16 mouse cellular contexts compared by ENCODE assay signal in genomic region chr4:134517719-134518118, GRCm38 (mm10). TPM values are rescaled to one million over a fixed set of nuclear protein-coding genes. Genes with fewer than 3 reads are reported as not detected.
DNase-seq lines count a peak whose midpoint lies in the region; ATAC-seq and TF ChIP-seq lines count a peak whose summit lies in the region.
"Had no signal": no experiment of that assay in that cellular context is flagged by ENCODE, and none has a peak within 500 bp of the region (broad histone marks: within the 10 kb centered on the region; RNA-seq: fewer than 3 reads in every experiment).

No protein-coding gene starts in this region.

- peak overlapping the region; percentile 50 for H3K4me2 ChIP-seq in heart, embryonic 12.5 days
- H3K4me2 ChIP-seq in liver, embryonic 12.5 days: peak overlapping the region; percentile 33; the same call in 1 of the 2 replicates
- no peak overlapping the region for H3K4me2 ChIP-seq in liver, postnatal 0 days (ENCODE audit: low read depth, low read length)
- peak overlapping the region; percentile 20; the same call in 1 of the 2 replicates for H3K4me2 ChIP-seq in heart, postnatal 0 days (ENCODE audit: low read depth, low read length)
- H3K4me2 ChIP-seq in hindbrain, embryonic 12.5 days (replicated peaks): no peak overlapping the region
- H3K4me2 ChIP-seq: embryonic facial prominence, embryonic 13.5 days; hindbrain, embryonic 15.5 days; neural tube, embryonic 12.5 days had no signal

- 61% methylated on average over 10 of the region's 10 CpGs for WGBS in heart, embryonic 12.5 days
- WGBS in liver, embryonic 12.5 days (ENCODE audit: insufficient replicate concordance): 69% methylated on average over 10 of the region's 10 CpGs
- WGBS in liver, postnatal 0 days (ENCODE audit: insufficient replicate concordance): 66% methylated on average over 10 of the region's 10 CpGs
- 46% methylated on average over 10 of the region's 10 CpGs for WGBS in heart, postnatal 0 days
- 90% methylated on average over 10 of the region's 10 CpGs for WGBS in hindbrain, embryonic 12.5 days

- H3K9ac ChIP-seq in heart, embryonic 12.5 days: peak overlapping the region; percentile 33
- 0 out of 2 replicates have a peak overlapping the region, but pooled peaks have one; percentile 27 for H3K9ac ChIP-seq in liver, embryonic 12.5 days
- no peak overlapping the region for H3K9ac ChIP-seq in liver, postnatal 0 days (replicated peaks)
- 0 out of 2 replicates have a peak overlapping the region, but pooled peaks have one; percentile 1 for H3K9ac ChIP-seq in ES-Bruce4 (ENCODE audit: low read depth, poor library complexity, severe bottlenecking)
- H3K9ac ChIP-seq in heart, postnatal 0 days (replicated peaks; ENCODE audit: low read depth, low read length): no peak overlapping the region
- no peak overlapping the region for H3K9ac ChIP-seq in hindbrain, embryonic 12.5 days
- H3K9ac ChIP-seq: hindbrain, embryonic 15.5 days; neural tube, embryonic 12.5 days had no signal

- no peaks in the 10 kb centered on the region for H3K27me3 ChIP-seq in heart, embryonic 12.5 days (replicated peaks)
- H3K27me3 ChIP-seq in liver, embryonic 12.5 days (replicated peaks): no peaks in the 10 kb centered on the region
- H3K27me3 ChIP-seq in liver, postnatal 0 days (ENCODE audit: insufficient read depth, low read length): no peaks in the 10 kb centered on the region
- no peaks in the 10 kb centered on the region for H3K27me3 ChIP-seq in ES-Bruce4 (ENCODE audit: control insufficient read depth, insufficient read depth, low read length, poor library complexity, severe bottlenecking)
- no peaks in the 10 kb centered on the region for H3K27me3 ChIP-seq in heart, postnatal 0 days (ENCODE audit: control insufficient read depth, insufficient read depth, low read length)
- H3K27me3 ChIP-seq in hindbrain, embryonic 12.5 days: no peaks in the 10 kb centered on the region
- H3K27me3 ChIP-seq: embryonic facial prominence, embryonic 13.5 days; hindbrain, embryonic 15.5 days; neural tube, embryonic 12.5 days had no signal

- TF ChIP-seq EP300 in liver, postnatal 0 days (IDR thresholded peaks at IDR 0.05; ENCODE audit: low read depth): no peak
- no peak for TF ChIP-seq EP300 in ES-Bruce4 (IDR thresholded peaks at IDR 0.05; ENCODE audit: insufficient read depth, low read depth, low read length)
- TF ChIP-seq EP300 in heart, postnatal 0 days (IDR thresholded peaks at IDR 0.05; ENCODE audit: low read depth): no peak

- DNase-seq in heart, postnatal 36 days: no peak
- DNase-seq in liver, postnatal 0 days: no peak
- no peak for DNase-seq in heart, postnatal 0 days (ENCODE audit: low spot score)
- DNase-seq: cerebellum, adult 9-10 months; lung, adult 2 months; lung, postnatal 36 days; thymus, postnatal 36 days had no signal

- peaks cover 17% of the 10 kb centered on the region for H3K36me3 ChIP-seq in heart, embryonic 12.5 days
- peaks cover 77% of the 10 kb centered on the region for H3K36me3 ChIP-seq in liver, embryonic 12.5 days
- peaks cover 16% of the 10 kb centered on the region for H3K36me3 ChIP-seq in liver, postnatal 0 days (replicated peaks; ENCODE audit: insufficient read depth, low read length)
- H3K36me3 ChIP-seq in ES-Bruce4 (ENCODE audit: control insufficient read depth, insufficient read depth, low read length, poor library complexity, severe bottlenecking): peaks cover 18% of the 10 kb centered on the region
- peaks cover 14% of the 10 kb centered on the region; the same call in 1 of the 2 replicates for H3K36me3 ChIP-seq in heart, postnatal 0 days (replicated peaks; ENCODE audit: control insufficient read depth, insufficient read depth, low read length)
- H3K36me3 ChIP-seq in hindbrain, embryonic 12.5 days: no peaks in the 10 kb centered on the region
- H3K36me3 ChIP-seq: hindbrain, embryonic 15.5 days had no signal

- H3K4me3 ChIP-seq in heart, embryonic 12.5 days: no peak overlapping the region
- H3K4me3 ChIP-seq in liver, embryonic 12.5 days: no peak overlapping the region
- no peak overlapping the region for H3K4me3 ChIP-seq in liver, postnatal 0 days (ENCODE audit: low read depth, low read length)
- H3K4me3 ChIP-seq in ES-Bruce4 (ENCODE audit: low read depth, low read length): no peak overlapping the region; the same call in 1 of the 2 replicates
- H3K4me3 ChIP-seq in heart, postnatal 0 days (ENCODE audit: low read depth, low read length): no peak overlapping the region
- H3K4me3 ChIP-seq in hindbrain, embryonic 12.5 days: no peak overlapping the region
- H3K4me3 ChIP-seq: embryonic facial prominence, embryonic 13.5 days; hindbrain, embryonic 15.5 days; midbrain, embryonic 10.5 days; neural tube, embryonic 12.5 days had no signal

- intact Hi-C loops in heart, postnatal 36 days (cut with DNase I): no loop called here

- no peak for TF ChIP-seq POLR2A in ES-Bruce4 (IDR thresholded peaks at IDR 0.05; ENCODE audit: insufficient read depth, low read length)

- no peak for ATAC-seq in heart, embryonic 12.5 days (ENCODE audit: insufficient number of reproducible peaks, low FRiP score)
- ATAC-seq in liver, embryonic 12.5 days: no peak
- ATAC-seq in liver, postnatal 0 days: no peak
- no peak; the same call in 1 of the 2 replicates for ATAC-seq in heart, postnatal 0 days (ENCODE audit: insufficient read depth, low read depth)
- no peak for ATAC-seq in hindbrain, embryonic 12.5 days (ENCODE audit: low FRiP score)

- peaks cover 52% of the 10 kb centered on the region for H3K4me1 ChIP-seq in heart, embryonic 12.5 days (replicated peaks)
- H3K4me1 ChIP-seq in liver, embryonic 12.5 days: peaks cover 57% of the 10 kb centered on the region
- H3K4me1 ChIP-seq in liver, postnatal 0 days (ENCODE audit: insufficient read depth): peaks cover 13% of the 10 kb centered on the region
- peaks cover 8% of the 10 kb centered on the region for H3K4me1 ChIP-seq in ES-Bruce4 (ENCODE audit: control insufficient read depth, insufficient read depth, low read length)
- H3K4me1 ChIP-seq in heart, postnatal 0 days (ENCODE audit: control insufficient read depth, insufficient read depth): peaks cover 11% of the 10 kb centered on the region
- H3K4me1 ChIP-seq in hindbrain, embryonic 12.5 days: peaks cover 5% of the 10 kb centered on the region; the same call in 1 of the 2 replicates
- H3K4me1 ChIP-seq: hindbrain, embryonic 15.5 days had no signal

- TF ChIP-seq CTCF in liver, postnatal 0 days (IDR thresholded peaks at IDR 0.05; ENCODE audit: low read depth): no peak
- no peak for TF ChIP-seq CTCF in ES-Bruce4 (IDR thresholded peaks at IDR 0.05; ENCODE audit: low read depth, low read length)
- TF ChIP-seq CTCF in heart, postnatal 0 days (IDR thresholded peaks at IDR 0.05; ENCODE audit: low read depth): no peak

- H3K9me3 ChIP-seq in heart, embryonic 12.5 days (replicated peaks): no peaks in the 10 kb centered on the region
- H3K9me3 ChIP-seq in liver, embryonic 12.5 days (replicated peaks): no peaks in the 10 kb centered on the region
- H3K9me3 ChIP-seq in liver, postnatal 0 days (ENCODE audit: low read length): no peaks in the 10 kb centered on the region
- H3K9me3 ChIP-seq in ES-Bruce4 (replicated peaks; ENCODE audit: control insufficient read depth, insufficient read depth, low read length, poor library complexity, severe bottlenecking): no peaks in the 10 kb centered on the region
- no peaks in the 10 kb centered on the region for H3K9me3 ChIP-seq in heart, postnatal 0 days (replicated peaks; ENCODE audit: control insufficient read depth, low read length)
- H3K9me3 ChIP-seq in hindbrain, embryonic 12.5 days (replicated peaks): no peaks in the 10 kb centered on the region
- H3K9me3 ChIP-seq: embryonic facial prominence, embryonic 13.5 days; G1E; hindbrain, embryonic 15.5 days; midbrain, embryonic 10.5 days; neural tube, embryonic 12.5 days had no signal

- H3K27ac ChIP-seq in heart, embryonic 12.5 days (ENCODE audit: poor library complexity, severe bottlenecking): peak overlapping the region; percentile 99
- H3K27ac ChIP-seq in liver, embryonic 12.5 days: peak overlapping the region; percentile 73
- H3K27ac ChIP-seq in liver, postnatal 0 days (ENCODE audit: low read depth): no peak overlapping the region
- H3K27ac ChIP-seq in ES-Bruce4 (ENCODE audit: insufficient read depth, low read length): no peak overlapping the region
- peak overlapping the region; percentile 92 for H3K27ac ChIP-seq in heart, postnatal 0 days (ENCODE audit: low read depth)
- no peak overlapping the region for H3K27ac ChIP-seq in hindbrain, embryonic 12.5 days
- H3K27ac ChIP-seq: embryonic facial prominence, embryonic 13.5 days; hindbrain, embryonic 15.5 days; midbrain, embryonic 10.5 days; neural tube, embryonic 12.5 days had no signal

RNA-seq across cellular contexts. Expression of gene Aunip, which starts 6.9 kb away (rescaled TPM):
- polyA plus RNA-seq in heart, embryonic 12.5 days (2016; fragmentation: Nextera tagmentation; extraction: Ambion mirVana): 11.4 and 12.0 TPM in 2 replicates
- under 1 TPM in 1 of 2 experiments, not detected in 1; 0.22 TPM for total RNA-seq in heart, postnatal 36 days (2021)
- 26.9 and 27.6 TPM in 2 replicates for polyA plus RNA-seq in liver, embryonic 12.5 days (2016; fragmentation: Nextera tagmentation; extraction: Ambion mirVana)
- 6.9 and 7.1 TPM in 2 replicates for polyA plus RNA-seq in liver, postnatal 0 days (2015; fragmentation: Nextera tagmentation; extraction: Ambion mirVana)
- polyA plus RNA-seq in ES-Bruce4 (2011; ENCODE audit: insufficient read depth, insufficient read length, low read depth, missing spikeins): 32.4 and 38.3 TPM in 2 replicates
- total RNA-seq in heart, postnatal 0 days (2014; rRNA removed; ENCODE audit: low replicate concordance): 2.7 and 3.1 TPM in 2 replicates
- 1.8 and 2.5 TPM in 2 replicates for polyA plus RNA-seq in heart, postnatal 0 days (2015; fragmentation: Nextera tagmentation; extraction: Ambion mirVana)
- 6.3 and 7.6 TPM in 2 replicates for polyA plus RNA-seq in hindbrain, embryonic 12.5 days (2016; fragmentation: Nextera tagmentation; extraction: Ambion mirVana)
- polyA plus RNA-seq: lung, adult 2 months had no signal

RNA-seq across cellular contexts. Expression of gene Mtfr1l, which starts 17.5 kb away (rescaled TPM):
- polyA plus RNA-seq in heart, embryonic 12.5 days (2016; fragmentation: Nextera tagmentation; extraction: Ambion mirVana): 151 and 156 TPM in 2 replicates
- total RNA-seq in heart, postnatal 36 days (2021): 100 to 1,000 TPM; 178 to 188 TPM
- polyA plus RNA-seq in liver, embryonic 12.5 days (2016; fragmentation: Nextera tagmentation; extraction: Ambion mirVana): 69.3 and 72.1 TPM in 2 replicates
- 56.9 and 60.3 TPM in 2 replicates for polyA plus RNA-seq in liver, postnatal 0 days (2015; fragmentation: Nextera tagmentation; extraction: Ambion mirVana)
- 50.5 and 51.9 TPM in 2 replicates for polyA plus RNA-seq in ES-Bruce4 (2011; ENCODE audit: insufficient read depth, insufficient read length, low read depth, missing spikeins)
- total RNA-seq in heart, postnatal 0 days (2014; rRNA removed; ENCODE audit: low replicate concordance): 145 and 159 TPM in 2 replicates
- 191 and 207 TPM in 2 replicates for polyA plus RNA-seq in heart, postnatal 0 days (2015; fragmentation: Nextera tagmentation; extraction: Ambion mirVana)
- 137 and 140 TPM in 2 replicates for polyA plus RNA-seq in hindbrain, embryonic 12.5 days (2016; fragmentation: Nextera tagmentation; extraction: Ambion mirVana)

RNA-seq across cellular contexts. Expression of gene Paqr7, which starts 21.2 kb away (rescaled TPM):
- 12.3 and 12.9 TPM in 2 replicates for polyA plus RNA-seq in heart, embryonic 12.5 days (2016; fragmentation: Nextera tagmentation; extraction: Ambion mirVana)
- 10 to 100 TPM; 19.0 to 24.0 TPM for total RNA-seq in heart, postnatal 36 days (2021)
- polyA plus RNA-seq in liver, embryonic 12.5 days (2016; fragmentation: Nextera tagmentation; extraction: Ambion mirVana): 6.5 and 7.2 TPM in 2 replicates
- 12.4 and 17.8 TPM in 2 replicates for polyA plus RNA-seq in liver, postnatal 0 days (2015; fragmentation: Nextera tagmentation; extraction: Ambion mirVana)
- 1.5 and 3.4 TPM in 2 replicates for polyA plus RNA-seq in ES-Bruce4 (2011; ENCODE audit: insufficient read depth, insufficient read length, low read depth, missing spikeins)
- total RNA-seq in heart, postnatal 0 days (2014; rRNA removed; ENCODE audit: low replicate concordance): 13.1 and 25.4 TPM in 2 replicates
- polyA plus RNA-seq in heart, postnatal 0 days (2015; fragmentation: Nextera tagmentation; extraction: Ambion mirVana): 15.4 and 18.7 TPM in 2 replicates
- 9.7 and 9.8 TPM in 2 replicates for polyA plus RNA-seq in hindbrain, embryonic 12.5 days (2016; fragmentation: Nextera tagmentation; extraction: Ambion mirVana)

RNA-seq across cellular contexts. Expression of gene Selenon, which starts 34.2 kb away (rescaled TPM):
- polyA plus RNA-seq in heart, embryonic 12.5 days (2016; fragmentation: Nextera tagmentation; extraction: Ambion mirVana): 31.7 and 31.9 TPM in 2 replicates
- total RNA-seq in heart, postnatal 36 days (2021): 10 to 100 TPM; 19.8 to 21.1 TPM
- 12.5 and 14.1 TPM in 2 replicates for polyA plus RNA-seq in liver, embryonic 12.5 days (2016; fragmentation: Nextera tagmentation; extraction: Ambion mirVana)
- polyA plus RNA-seq in liver, postnatal 0 days (2015; fragmentation: Nextera tagmentation; extraction: Ambion mirVana): 2.8 TPM in 2 replicates
- 21.6 and 23.0 TPM in 2 replicates for polyA plus RNA-seq in ES-Bruce4 (2011; ENCODE audit: insufficient read depth, insufficient read length, low read depth, missing spikeins)
- total RNA-seq in heart, postnatal 0 days (2014; rRNA removed; ENCODE audit: low replicate concordance): 18.2 and 30.5 TPM in 2 replicates
- 6.8 and 7.2 TPM in 2 replicates for polyA plus RNA-seq in heart, postnatal 0 days (2015; fragmentation: Nextera tagmentation; extraction: Ambion mirVana)
- 36.7 and 42.8 TPM in 2 replicates for polyA plus RNA-seq in hindbrain, embryonic 12.5 days (2016; fragmentation: Nextera tagmentation; extraction: Ambion mirVana)
- polyA plus RNA-seq: G1E had no signal

RNA-seq across cellular contexts. Expression of gene Stmn1, which starts 49.6 kb away (rescaled TPM):
- 924 and 950 TPM in 2 replicates for polyA plus RNA-seq in heart, embryonic 12.5 days (2016; fragmentation: Nextera tagmentation; extraction: Ambion mirVana)
- total RNA-seq in heart, postnatal 36 days (2021): 10 to 100 TPM; 28.4 to 28.9 TPM
- 558 and 570 TPM in 2 replicates for polyA plus RNA-seq in liver, embryonic 12.5 days (2016; fragmentation: Nextera tagmentation; extraction: Ambion mirVana)
- 249 and 258 TPM in 2 replicates for polyA plus RNA-seq in liver, postnatal 0 days (2015; fragmentation: Nextera tagmentation; extraction: Ambion mirVana)
- polyA plus RNA-seq in ES-Bruce4 (2011; ENCODE audit: insufficient read depth, insufficient read length, low read depth, missing spikeins): 266 and 270 TPM in 2 replicates
- total RNA-seq in heart, postnatal 0 days (2014; rRNA removed; ENCODE audit: low replicate concordance): 149 and 227 TPM in 2 replicates
- 372 and 387 TPM in 2 replicates for polyA plus RNA-seq in heart, postnatal 0 days (2015; fragmentation: Nextera tagmentation; extraction: Ambion mirVana)
- polyA plus RNA-seq in hindbrain, embryonic 12.5 days (2016; fragmentation: Nextera tagmentation; extraction: Ambion mirVana): 4,582 and 4,772 TPM in 2 replicates

Comparison
In these comparisons a context has a peak if more than half of its experiments do, and no peak if none do; other contexts are left out.
1. H3K27ac ChIP-seq: peak in heart, embryonic 12.5 days (single experiment), liver, embryonic 12.5 days (single experiment) and heart, postnatal 0 days (single experiment); none in liver, postnatal 0 days (single experiment), ES-Bruce4 (single experiment) and hindbrain, embryonic 12.5 days (single experiment).
2. H3K4me2 ChIP-seq: peak in heart, embryonic 12.5 days (single experiment), liver, embryonic 12.5 days (single experiment) and heart, postnatal 0 days (single experiment); none in liver, postnatal 0 days (single experiment) and hindbrain, embryonic 12.5 days (single experiment).
3. H3K9ac ChIP-seq: peak in heart, embryonic 12.5 days (single experiment), liver, embryonic 12.5 days (single experiment) and ES-Bruce4 (single experiment); none in liver, postnatal 0 days (single experiment), heart, postnatal 0 days (single experiment) and hindbrain, embryonic 12.5 days (single experiment).